Mouse (Mus musculus): ENCODE data around the gene Prss23.

DNA sequence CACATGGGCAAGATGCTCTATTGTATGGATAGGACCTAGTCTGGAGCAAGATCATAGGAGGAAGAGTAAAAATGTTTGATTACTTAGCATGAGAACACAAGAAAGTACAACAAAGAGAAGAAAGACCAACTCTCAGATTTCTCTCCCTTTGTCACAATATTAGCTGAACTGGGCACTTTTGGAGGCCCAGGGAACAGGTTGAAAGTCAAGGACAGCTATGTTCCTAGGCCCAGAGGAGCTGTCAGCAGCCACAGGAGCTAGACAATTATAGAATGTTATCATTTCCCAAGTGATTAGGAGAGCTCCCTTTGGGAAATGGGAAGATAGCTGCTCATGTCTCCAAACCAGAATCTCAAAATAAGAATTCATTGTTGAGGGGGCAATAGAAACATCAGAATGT, 66.1 kb downstream of the Prss23 start:
- TF ChIP-seq TAL1 (IDR thresholded peaks at IDR 0.05; ENCODE audit: low read length), result no peak
- no peak for TF ChIP-seq GATA1 (IDR thresholded peaks at IDR 0.05; ENCODE audit: low read length)

All from erythroblast, embryonic 14.5 days (primary cell).